Mouse (Mus musculus) mouse trophoblast stem cell (cell line): Measurements from ENCODE around the gene Gfm2.

Experiments
- in situ Hi-C, 2 experiments: fragments of 300-500 bp; cut with MseI, MboI; formaldehyde crosslinking; loops; 2 replicates in 1 of 2; 3 replicates in 1 of 2; pipeline ENCODE4 v1.15.1; 2025

The Gfm2 gene

GRCm38 (mm10) chr13:97230101-97230500, 92.4 kb downstream of the Gfm2 start:
- in situ Hi-C loops: no loop called here
